Mouse (Mus musculus): ENCODE data around the gene Isg20.

Gene Isg20

DNA sequence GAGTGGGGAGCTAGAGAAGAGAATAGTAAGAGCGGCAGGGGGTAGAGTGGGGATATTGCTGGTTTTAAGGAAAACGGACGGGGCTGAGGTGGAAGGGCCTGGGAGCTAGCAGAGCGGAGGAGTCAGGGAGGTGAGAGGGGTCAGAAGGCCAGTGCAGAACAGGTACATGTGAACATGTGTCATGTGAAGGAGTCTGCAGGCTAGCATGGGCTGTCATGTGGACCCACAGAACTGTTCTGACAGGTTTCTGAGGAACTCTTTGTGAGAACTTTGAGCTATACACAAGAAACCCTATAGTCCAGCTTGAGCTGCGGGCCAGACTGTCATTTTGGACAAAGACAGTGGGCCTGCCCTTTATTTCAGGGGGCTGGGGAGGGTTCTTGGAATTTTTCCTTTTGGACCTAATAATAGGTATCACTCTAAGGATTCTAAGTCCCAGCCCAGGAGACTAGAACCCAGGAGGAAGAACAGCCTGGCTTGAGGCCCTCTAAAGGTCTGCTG lies at the start of gene Isg20:
Gene Isg20, plus strand, starts transcription at position 451 of the 501 bp plus-strand sequence.
- WGBS = 81% methylated on average over 5 of the region's 5 CpGs

DNA sequence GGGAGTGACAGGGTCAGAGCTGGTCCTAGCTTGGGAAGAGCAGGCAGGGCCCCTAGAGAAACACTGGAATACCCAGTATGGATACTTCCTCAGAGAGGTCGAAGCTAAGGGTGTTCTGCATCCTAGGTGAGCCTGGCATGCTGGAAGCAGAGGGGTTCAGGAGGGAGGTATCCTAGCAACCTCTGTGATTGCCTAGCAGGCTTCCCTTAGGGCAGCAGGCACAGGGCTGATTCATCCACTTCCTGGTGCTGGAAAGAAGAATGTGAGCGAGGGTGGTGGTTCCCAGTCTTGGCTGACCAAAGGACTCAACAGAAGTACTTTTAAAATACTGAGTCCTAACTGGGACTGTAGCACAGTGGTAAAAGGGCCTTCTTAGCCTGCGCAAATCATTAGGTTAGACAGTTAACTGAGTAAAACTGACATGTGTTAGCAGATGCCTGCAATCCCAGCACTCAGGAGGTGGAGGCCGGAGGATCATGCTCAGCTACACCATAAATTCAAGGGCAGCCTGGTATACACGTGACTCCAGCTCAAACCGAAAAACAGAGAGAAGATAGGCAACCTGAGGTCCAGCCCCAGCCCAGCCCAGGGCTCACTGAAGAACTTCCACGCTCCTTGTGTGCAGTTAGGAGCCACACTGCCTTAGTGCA lies 49.3 kb upstream of the Isg20 start:
- 74% methylated on average over 7 of the region's 7 CpGs for WGBS

DNA sequence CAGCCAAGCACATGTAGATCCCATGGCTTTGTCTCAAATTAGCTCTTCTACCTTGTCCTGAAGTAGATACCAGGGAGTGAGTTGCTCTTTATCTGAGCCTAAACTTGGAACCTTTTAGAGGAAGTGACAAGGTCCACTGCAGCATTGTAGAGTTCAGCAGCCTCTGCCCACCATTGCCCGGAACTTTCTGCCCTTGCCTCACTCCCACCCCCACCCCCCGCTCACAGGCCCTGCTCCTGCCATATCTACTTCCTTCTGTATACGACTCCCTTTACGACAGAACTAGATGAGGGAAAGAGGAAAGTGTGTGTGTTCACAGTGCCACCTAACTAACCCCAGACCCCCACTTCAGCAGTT lies 48.8 kb upstream of the Isg20 start:
- WGBS = 79% methylated on average over 4 of the region's 4 CpGs

DNA sequence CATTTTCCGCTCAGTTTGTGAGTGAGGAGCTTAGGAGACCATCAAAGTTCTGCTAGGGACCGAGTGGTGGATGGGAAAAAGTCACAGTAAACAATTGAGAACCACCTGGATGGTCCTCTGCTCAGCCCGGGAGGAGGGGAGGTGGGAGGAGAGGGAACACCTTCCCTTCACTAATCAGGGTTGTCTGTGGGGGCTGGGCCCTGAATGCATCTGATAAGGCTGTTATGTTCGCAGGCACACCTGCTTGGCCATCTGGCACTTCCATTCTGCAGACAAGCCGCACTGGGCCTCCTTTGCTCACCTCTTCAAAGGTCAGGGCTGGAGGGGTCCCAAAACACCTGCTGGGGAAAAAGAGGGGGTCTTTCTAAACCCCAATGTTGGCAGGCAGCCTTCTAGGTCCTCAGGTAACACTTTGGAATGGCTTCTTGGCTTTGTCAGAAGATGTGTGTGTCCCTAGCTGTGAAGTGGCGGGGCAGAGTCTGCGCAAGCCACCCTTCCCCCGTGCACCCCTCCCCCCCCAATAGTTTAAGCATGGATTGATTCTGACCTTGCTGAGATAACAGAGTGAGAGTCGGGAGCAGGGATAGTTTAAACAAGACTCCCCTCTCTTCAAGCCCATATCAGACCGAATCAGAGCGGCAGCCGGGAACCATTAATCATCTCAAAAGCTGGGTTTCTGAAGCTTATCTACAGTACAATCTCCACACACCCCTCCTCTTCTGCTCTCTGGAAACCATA lies 47.8 kb upstream of the Isg20 start:
- 83% methylated on average over 12 of the region's 12 CpGs for WGBS

DNA sequence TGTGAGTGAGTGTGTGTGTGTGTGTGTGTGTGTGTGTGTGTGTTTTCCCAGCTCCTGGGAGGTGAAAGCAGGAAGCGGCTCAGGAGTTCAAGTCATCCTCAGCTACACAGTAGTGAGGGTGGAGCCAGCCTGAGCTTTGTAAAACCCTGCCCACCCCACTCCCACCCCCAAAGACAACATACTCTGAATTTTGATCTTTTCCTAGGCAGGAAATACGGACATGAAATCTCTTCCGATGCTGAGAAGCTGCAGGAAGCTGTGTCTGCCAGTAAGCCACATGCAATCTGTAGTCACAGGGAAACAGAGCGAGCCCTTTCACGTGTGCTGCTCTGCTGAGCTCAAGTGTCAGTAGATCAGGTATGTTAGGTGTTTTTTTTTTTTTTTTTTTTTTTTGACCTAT lies 44.5 kb upstream of the Isg20 start:
- 61% methylated on average over 5 of the region's 5 CpGs for WGBS

DNA sequence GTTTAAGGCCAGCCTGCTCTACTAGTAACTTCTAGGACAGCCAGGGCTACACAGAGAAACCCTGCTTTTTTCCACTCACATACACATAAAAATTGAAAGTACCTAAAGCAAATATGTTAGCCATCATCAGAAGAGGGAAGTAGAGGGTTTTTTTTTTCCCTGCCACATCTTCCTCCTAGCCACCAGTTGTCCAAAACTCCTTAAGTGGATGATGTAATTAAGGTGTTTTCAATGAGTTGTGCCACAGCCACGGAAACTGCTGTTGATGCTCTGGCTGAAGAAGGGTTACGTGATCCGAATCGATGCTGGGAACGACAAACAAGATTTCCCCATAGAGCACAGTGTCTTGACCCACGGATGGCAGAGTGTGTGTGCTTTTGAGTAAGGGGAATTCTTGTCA lies 40.9 kb upstream of the Isg20 start:
- 91% methylated on average over 6 of the region's 6 CpGs for WGBS

DNA sequence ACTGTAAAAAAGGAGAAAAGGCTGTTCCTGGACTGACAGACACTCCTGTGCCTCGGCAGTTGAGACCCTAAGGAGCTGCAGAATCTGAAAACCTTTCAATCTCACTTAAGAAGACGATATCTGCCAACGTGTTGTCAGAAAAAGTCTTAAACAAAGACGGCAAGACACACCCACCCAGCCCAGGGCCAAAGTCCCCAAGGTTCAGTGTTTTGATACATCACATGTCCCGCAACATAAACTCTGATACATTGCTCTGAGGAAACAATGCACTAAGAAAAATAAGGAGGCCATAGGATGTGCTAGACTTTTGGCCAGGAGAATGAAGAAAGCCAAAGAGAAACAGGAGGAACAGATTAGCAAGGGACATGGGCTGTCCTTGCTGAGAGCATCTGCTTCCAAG lies 40.4 kb upstream of the Isg20 start:
- WGBS = 82% methylated on average over 5 of the region's 5 CpGs

DNA sequence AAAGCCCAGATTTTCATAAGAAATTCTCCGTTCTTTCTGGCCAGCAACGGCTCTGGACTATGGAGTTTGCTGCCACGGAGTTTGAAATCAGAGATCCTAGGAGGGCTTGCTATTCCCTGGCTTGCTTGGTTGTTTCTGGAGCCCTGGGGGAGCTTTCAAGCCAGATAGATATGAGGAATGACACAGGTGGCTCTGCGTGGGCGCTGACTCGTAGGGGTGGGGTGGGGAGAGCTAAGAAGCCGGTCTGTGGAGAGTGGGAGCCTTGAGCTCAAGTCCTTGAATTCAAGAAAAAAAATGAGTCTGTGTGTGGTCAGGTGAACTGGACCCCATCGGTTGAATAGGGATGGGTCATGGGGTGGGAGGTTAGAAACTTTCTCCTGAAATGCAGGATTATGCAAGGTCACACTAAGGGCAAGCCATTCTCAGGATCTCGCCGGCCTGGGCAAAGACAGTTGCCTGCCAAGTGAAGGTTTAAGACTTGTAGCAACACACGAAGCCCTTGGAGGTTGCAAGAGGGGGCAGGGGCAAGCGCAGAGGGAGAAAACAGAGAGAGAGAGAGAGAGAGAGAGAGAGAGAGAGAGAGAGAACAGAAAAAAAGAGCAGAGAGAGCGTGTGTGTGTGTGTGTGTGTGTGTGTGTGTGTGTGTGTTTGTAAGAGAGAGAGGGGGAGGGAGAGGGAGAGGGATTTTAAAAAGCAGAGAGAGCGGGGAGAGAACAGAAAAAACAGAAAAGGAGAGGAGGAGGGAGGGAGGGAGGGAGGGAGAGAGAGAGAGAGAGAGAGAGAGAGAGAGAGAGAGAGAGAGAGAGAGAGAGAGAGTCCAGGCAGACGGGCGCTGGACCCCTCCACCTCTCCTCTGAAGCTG lies 31.4 kb upstream of the Isg20 start:
- 16% methylated on average over 15 of the region's 16 CpGs for WGBS

DNA sequence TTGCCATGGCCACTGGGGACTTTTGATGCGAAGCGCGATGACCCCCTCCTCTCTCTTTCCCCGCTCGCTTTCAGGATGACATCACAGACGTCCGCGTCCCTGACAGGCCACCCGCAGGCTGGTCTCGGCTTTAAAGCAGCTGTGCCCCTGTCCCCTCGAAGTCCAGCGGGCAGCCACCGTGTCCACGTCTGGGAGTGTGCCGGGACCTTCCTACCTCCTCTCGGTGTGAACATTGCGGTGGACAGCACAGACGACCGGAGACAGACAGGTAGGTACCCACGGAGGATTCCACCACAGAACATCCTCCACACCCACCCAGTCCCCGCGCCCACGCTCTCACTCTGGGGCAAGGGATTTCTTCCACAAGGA lies 30.8 kb upstream of the Isg20 start:
- WGBS = under 1% methylated on average over 23 of the region's 23 CpGs

DNA sequence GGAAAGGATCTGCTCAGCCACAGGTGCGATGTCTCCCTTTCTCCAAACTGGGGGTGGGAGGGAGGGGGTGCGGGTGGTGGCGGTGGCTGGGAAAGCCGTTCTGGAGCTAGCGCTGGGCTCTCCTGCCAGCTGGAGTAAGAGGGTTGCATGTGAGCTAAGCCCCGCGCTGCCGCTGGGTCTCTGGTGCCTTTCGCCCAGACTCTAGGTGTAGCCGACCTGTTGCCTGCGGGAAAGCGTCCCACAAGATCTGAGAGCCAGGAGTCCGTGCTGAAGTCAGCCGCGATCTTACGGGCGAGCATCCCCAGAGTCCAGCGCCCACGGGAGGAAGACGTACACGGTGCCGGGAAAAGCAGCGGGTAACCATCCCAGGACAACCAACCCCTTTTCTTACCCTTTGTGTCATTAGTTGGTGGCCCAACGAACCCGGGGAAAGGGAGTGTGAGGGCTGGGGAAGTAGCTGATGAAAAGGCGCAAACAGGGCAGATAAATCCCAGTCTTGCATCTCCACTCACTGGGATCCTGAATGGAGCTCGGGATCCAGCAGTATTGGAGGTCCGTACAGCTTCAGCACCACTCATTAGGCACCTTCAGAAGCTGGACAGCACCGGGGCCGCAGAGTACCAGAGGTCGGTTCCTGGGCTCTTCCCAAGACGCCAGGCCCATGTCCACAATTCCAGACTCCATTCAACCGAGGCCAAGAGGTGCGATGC lies 30.1 kb upstream of the Isg20 start:
- WGBS = 2% methylated on average over 34 of the region's 34 CpGs

DNA sequence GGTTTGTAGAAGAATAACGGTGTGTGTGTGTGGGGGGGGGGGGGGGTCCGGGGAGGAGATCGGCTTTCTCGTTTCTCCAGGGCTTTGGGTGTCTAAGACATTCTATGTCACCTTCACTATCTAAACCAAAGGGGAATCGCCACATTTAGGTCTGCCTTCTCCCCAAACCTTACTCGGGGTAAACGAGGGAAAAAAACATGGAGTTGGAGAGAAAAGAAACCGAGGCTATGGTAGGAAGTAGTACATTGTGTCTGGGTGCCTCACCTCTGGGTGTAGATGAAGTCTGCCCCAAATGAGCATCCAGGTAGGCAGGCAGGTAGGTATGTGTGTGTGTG lies 29.5 kb upstream of the Isg20 start:
- 4% methylated on average over 8 of the region's 8 CpGs for WGBS

DNA sequence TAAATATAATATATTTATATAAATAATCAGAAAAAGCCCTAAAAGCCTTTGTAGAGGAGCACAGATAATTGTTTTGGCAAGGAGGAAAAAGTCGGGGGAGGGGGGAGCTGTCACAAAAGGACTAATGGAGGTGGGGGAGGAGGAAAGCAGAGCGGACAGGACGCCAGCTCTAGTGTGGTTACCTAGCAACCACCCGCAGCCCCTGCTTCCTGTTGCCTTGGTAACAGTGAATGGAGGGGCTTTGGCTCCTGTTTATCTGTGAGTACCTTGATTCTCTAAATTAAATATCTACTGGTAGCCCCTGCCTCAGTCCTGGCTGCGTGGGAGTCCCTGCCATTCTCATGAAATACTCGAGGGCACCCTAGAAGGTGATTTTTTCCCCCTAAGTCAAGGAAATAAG lies 29.1 kb upstream of the Isg20 start:
- 5% methylated on average over 6 of the region's 6 CpGs for WGBS

DNA sequence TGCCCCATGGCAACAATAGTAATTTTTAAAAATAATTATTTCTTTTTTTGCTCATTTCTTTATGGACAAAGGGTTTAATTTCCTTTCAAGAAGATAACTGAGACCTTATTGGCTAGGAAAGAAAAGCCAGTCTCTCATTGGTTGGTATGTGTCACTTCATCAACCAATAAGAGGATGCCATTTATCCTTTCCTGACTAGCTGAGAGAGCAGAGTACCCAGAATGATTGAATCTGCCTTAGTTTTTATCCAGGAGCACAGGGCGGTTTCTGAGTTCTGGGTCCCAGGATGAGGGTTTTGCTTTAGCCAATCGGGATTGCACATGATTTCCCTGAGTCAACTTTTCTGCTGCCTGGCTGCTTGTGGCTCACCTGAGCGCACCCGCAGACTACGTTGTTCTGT lies 27.8 kb upstream of the Isg20 start:
- 63% methylated on average over 5 of the region's 5 CpGs for WGBS

DNA sequence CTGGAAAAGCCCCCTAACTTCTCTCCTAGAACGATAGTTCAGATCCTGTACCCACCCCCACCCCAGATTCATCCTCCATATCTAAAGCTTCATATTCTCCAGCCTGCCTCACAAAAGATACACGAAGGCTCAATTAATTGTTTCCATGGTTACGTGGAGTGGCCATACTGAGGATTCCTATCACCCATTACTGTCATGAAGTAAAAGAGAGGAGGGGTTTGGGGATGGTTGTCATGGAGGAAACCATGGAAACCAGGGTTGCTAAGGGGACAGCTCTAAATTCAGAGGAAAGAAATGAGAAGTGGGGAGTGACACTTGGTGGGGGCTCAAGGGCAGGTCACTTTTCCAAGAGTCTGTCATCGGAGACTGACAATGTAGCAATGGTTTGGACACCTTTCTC lies 26.7 kb upstream of the Isg20 start:
- WGBS = 50% methylated on average over 4 of the region's 4 CpGs

DNA sequence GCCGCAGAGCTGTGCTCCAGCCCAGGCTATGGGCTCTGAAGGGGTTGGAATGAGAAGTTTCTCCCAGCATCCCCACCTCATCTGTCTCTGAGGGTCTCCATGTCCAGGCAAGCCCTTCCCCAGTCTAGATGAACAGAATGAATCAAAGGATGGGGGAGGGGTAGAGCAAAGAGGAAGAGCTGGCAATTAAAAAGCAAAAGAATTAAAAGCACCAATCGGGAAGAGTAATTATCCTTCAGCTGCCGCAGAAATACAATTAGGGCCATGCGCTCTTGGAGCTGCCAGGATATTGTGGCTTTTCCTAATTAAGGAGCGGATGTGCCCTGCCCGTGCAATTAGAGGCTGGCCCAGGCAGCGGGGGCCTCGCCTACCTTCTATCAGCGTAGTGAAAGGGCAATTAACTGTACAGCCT lies 25.8 kb upstream of the Isg20 start:
- 59% methylated on average over 9 of the region's 9 CpGs for WGBS

DNA sequence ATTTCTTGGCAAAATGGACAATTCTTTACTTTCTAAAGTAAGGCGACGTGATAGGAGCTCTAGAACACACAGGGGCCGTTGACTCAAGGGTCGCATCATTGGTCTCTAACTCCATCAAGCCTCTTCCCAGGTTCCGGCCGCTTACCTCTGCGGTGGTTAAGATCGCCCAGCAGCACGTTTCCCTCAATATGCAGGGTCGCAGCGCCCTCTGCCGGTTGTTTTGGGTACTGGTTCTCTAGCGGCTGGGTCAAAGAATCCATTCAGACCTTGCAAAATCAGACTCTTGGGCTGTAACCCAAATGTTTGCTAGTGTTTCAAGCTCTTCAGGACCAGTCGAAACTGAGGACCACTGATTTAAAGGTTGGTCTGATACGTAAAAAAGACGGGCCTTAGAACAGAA lies 22.6 kb upstream of the Isg20 start:
- WGBS = 3% methylated on average over 16 of the region's 16 CpGs

DNA sequence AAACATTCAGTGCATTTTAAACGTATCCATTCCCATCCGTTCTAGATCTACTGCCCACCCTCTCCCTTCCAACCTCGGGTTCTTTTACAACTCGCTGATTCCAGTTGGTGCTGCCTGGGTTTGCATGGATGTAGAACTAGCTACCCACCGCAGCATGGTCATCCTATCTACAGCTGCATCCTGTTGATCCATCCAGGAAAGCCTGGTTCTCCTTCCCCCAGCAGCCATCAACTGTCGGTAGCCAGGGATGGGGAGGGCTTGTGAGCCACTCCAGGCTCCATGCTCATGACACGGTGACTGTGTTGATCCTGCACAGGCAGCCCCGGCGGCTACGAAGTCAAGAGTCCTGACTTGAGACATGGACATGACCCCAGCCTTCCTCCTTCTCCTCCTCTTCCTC lies 19.3 kb upstream of the Isg20 start:
- 86% methylated on average over 10 of the region's 10 CpGs for WGBS

DNA sequence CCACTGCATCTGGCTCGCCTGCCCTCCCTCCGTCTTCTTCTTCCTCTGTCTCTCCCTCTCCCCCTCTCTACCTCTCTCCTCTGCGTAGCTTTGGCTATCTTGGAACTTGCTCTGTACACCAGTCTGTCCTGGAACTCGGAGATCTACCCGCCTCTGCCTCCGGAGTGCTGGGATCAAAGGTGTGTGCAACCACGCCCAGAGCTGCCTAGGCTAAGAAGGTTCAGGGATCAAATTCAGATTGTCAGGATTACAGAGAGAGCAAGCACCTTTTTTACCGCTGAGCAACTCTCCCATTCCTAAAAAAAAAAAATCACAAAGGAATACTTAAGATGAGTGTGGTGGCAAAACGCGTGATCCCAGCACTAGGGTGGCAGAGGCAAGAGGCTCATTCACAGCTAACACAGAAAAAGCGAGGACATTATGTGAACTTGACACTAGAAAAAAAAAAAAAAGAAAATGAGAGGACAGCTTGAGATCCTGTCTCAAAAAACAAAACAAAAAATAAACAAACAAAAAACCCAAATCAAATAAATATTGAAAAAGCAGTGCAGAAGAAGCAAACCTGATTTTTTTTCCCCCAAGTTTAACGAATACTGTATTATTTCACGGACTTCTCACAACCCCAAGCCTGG lies 18.1 kb upstream of the Isg20 start:
- WGBS = 47% methylated on average over 13 of the region's 13 CpGs

DNA sequence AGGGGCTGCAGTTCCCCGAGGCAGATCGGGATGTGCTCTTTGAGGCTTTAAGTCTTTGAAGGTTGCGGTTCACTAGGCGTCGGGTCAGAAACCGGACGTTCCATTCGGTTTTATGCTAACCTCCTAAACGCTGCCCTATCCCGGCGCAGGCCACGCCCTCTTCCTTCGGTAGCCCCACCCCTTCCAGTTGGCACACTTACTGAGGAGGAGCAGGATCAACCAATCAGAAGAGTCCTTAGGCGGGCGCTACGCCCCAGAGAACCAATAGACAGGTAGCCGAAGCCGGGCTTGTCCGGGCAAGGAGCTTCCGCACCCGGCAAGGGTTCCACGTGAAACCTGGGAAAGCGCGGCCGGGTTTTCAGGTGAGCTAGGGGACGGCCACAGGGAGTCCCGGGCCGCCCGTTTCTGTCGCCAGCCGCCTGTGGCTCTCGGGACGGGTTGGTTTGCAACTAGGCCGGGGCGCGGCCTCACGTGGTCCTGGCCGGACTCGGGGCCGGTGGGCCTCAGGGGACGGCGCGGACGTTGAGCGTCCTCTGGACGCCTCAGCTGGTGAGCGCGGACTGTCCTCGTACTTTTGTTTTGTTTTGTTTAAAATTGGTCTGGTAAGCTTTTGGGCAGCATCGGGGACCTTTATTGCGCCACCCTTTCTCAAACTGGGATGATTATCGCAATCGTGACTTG lies 17.4 kb upstream of the Isg20 start, which contains the start of gene Aen:
Gene Aen, plus strand, starts transcription at position 202 of the 681 bp plus-strand sequence.
- 1% methylated on average over 53 of the region's 53 CpGs for WGBS

DNA sequence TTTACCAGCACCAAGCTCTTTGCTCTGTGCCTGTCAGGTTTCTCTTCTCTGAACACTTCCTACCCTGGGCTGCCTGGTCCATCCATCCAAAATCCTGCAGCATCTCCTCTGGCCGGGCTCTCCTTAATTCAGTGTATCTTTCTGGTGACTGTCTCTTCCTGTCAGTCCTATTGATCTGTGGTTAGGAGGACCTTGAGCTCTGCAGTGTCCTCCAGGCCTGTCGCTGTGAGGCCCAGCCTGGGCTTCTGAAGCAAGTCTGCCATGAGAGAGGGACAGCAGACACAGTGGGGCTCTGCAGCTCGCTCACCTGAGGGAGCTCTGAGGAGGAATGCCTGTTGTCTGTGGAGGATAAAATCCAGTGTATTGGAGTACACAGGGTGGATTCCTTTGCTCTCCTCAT lies 15.7 kb upstream of the Isg20 start:
- 96% methylated on average over 3 of the region's 3 CpGs for WGBS
